Mouse (Mus musculus) left cerebral cortex, postnatal 4 days (tissue): ENCODE measurements around the gene Slc18a3. TPM values are rescaled to one million over a fixed set of nuclear protein-coding genes. Genes with fewer than 3 reads are reported as not detected.

Source experiments
- DNase-seq: peaks from one replicate; pipeline ENCODE4 v3.0.0-alpha.2; 2022
- intact Hi-C: fragments of 180-260 bp; cut with DNase I; formaldehyde crosslinking; loops from one replicate; pipeline ENCODE4 v1.15.1; 2025
- total RNA-seq, 2 experiments: library from RNA; stranded (reverse); gene quantifications; 2 replicates each; pipeline ENCODE4 v1.2.3; 2021

Slc18a3 gene
- 1 to 10 TPM in 1 of 2 experiments, under 1 TPM in 1; 0.60 to 1.0 TPM for total RNA-seq

DNA sequence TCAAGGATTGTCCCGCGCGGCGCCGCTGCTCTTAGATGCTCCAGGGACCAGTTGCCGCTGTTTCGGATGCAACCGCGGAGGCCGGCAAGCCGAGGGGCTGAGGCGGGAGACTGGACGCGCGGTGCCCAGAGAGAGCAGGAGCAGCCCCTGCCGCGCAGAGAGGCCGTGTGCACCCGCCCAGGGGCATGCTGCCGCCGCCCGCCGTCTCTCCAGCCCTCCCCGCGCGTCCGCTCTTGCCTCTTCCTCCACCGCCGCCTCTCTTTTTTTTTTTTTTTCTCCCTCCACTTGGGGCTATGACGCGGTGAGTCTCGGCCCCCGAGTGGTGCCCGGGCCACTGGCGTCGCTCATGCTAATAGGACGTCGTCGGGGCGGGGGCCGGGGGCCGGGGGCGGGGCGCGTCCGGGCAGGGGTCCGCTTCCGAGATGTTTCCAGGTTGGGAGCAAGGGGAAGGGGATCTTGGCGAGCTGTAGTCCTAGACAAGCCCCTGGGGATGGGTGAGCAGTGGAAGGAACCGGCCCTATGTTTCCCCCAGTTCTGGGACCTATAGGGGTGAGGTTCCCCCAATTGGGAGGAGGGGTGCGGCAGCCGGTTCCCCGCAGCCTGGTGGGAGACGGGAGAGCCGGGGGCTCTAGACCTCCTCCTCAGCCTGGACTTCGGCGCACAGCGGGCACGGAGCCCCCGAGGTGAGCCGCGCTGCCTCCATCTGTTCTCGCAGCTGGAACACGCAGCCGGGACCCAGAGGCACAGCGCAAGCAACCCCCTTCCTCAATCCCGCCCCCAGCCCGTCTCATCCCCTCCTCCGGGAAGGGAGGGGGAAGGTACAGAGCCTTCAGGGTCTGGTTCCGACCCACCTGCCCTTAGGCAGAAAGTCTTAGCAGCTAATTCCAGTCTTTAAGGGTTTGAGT, at the start of gene Slc18a3:
Gene Slc18a3, minus strand, starts transcription at position 250 of the 905 bp plus-strand sequence.
- intact Hi-C loops = no loop called here
- no peak for DNase-seq

DNA sequence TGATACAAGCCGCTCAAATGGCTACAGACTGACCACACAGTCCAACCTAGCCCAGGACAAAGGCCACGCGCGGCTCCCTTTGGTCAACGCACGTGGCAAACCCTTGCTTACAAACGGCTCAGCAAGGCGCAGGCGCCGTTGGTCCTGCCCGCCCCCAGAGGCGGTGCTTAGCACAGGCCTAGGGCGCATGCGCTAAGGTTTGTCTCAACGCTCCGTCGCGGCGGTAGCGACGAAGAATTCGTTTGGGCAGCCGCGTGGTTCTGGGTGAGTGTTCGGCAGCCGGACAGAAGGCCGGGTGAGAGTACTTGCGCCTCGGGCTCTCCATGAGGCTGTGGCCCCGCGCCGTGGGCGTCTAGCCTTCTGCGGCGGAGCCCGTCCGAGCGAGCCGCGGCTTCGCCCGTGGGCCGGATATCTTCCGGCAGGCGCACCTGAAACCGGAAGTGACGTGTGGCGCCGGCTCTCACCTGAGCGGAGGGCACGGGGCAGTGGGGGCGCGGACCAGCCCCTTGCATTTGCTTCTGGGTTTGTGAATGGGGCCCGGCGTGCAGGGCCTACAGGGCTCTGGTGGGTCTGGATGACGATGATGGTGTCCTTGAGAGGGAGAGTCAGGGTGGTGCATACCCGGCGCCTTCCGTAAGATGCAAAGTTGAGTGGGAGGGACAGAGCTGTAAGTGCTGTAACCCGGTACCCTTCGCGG, 48.8 kb upstream of the Slc18a3 start, which contains the start of gene Ercc6:
Gene Ercc6, plus strand, starts transcription at position 186 of the 697 bp plus-strand sequence.
- intact Hi-C loops = no loop called here
- DNase-seq = peak; percentile 97

DNA sequence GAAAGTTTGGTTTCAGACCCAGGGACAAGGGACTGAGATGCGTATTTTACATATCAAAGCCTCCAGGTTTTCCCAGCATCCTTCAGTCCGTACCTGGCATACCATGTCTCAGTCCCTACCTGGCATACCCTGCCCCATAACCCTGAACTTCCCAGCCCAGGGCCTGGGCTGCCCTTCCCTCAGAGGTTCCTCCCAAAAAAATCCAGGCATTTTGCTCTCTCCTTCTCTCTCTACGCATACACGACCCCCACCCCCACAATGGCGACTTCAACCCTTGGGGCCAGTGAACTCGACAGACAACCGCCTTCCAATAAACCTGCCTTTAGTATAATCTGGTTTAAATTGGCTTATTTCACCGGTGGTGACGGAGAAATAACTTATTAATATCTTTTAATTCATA, 48.3 kb upstream of the Slc18a3 start:
- intact Hi-C loops = no loop called here
- DNase-seq = no peak

DNA sequence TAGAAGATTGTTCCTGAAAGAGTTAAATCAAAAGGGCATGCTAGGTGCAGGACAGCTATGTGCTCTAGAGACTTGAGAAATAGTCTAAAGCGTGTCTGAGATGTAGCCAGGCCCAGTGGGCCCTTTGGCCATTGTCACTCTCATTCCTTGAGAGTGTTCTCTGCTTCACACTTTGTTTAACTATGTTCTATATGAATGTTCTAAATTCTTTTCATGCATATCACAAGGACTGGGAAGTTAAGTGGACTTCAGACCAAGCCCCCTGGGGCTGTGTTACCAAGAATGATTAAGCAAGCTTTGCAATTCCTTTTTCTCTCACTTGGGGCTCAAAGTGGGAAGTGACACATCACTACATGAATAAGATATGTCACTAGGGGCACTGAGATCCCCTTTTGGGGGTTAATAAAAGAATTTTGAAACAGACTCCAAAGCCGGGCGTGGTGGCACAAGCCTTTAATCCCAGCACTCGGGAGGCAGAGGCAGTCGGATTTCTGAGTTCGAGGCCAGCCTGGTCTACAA, 44.9 kb upstream of the Slc18a3 start:
- no peak for DNase-seq
- intact Hi-C loops = no loop called here

DNA sequence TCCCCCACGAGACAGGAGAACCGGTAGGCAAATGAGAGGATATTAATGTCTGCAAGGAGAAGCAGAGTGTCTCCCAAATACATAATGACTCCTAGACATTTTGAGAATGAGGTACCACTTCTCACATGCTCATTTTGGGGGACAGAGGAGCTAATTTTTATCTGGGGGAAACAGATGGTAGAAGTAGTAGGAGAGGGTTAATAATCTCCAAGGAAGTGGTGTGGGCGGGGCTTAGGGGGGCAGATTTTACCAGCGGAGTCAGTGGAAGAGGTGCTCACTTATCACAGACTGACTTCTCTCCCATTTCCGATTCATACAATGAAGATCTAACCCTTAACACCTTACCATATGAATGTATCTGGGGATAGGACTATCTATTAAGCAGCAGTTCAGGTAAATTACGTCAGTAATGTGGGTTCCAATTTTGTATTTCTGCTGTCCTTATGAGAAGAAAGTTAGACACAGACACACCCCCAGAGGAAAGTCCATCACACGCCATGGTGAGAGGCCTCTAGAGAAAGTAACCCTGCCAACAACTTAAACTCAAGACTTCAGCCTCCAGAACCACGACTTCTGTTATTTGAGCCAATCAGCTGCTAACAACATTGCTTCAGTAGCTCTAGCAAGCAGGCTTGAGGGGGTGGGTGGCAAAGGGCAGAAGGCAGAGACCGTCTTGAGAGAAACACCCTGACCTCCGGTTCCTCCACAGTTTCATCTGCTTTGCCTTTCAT, 43.6 kb upstream of the Slc18a3 start:
- no peak for DNase-seq
- intact Hi-C loops = no loop called here

DNA sequence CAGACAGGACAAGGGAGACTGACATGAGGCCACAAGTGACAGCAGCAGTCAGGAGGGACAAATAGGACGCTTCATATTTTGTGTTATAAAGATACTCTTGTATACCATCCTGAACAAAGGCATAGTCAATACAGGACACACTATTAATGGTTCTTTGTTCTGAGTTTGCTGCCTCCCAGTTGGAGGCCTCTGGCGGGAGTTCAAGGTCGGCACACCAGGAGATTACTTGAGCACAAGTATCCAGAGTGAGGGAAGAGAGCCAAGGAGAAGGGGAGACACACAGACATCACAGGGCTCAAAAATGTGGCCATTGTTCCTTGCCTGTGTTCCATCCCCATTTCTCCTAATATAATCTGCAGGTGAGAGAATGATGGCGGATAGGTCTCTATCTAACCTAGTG, 42.6 kb upstream of the Slc18a3 start:
- no peak for DNase-seq
- intact Hi-C loops = no loop called here

DNA sequence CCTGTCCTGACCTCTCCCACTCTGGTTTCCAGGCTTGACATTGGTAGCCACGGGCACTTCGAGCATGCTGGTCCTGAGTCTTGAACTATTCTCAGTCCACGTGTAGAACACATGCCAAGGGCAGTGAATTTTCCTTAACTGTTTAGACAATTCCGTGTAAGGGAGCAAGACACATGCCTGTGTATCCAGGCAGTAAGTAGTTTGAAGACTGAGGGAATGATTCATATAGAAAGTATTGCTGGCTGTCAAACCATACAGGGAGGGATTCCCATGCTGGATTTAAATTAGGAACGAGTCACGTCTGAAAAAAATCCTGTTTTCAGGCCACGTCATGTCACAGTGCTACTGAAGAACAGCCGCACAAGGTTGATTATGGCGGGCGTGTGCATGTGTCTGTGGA, 41.7 kb upstream of the Slc18a3 start:
- no peak for DNase-seq
- intact Hi-C loops = no loop called here

DNA sequence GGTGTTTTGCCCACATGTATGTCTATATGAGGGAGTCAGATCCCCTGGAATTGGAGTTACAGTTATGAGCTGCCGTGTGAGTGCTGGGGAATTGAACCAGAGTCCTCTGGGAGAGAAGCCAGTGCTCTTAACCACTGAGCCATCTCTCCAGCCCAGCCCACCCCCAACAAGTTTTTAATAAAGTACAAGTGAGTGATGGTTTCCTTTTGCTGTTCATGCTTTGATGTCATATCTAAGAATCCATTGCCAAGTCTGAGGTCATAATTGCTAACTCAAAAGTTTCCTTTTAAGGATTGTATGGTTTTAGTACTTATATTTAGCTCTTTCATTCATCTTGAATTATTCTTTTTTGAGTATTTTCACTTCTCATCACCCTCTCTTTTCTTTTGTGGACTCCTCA, 39.2 kb upstream of the Slc18a3 start:
- intact Hi-C loops = no loop called here

DNA sequence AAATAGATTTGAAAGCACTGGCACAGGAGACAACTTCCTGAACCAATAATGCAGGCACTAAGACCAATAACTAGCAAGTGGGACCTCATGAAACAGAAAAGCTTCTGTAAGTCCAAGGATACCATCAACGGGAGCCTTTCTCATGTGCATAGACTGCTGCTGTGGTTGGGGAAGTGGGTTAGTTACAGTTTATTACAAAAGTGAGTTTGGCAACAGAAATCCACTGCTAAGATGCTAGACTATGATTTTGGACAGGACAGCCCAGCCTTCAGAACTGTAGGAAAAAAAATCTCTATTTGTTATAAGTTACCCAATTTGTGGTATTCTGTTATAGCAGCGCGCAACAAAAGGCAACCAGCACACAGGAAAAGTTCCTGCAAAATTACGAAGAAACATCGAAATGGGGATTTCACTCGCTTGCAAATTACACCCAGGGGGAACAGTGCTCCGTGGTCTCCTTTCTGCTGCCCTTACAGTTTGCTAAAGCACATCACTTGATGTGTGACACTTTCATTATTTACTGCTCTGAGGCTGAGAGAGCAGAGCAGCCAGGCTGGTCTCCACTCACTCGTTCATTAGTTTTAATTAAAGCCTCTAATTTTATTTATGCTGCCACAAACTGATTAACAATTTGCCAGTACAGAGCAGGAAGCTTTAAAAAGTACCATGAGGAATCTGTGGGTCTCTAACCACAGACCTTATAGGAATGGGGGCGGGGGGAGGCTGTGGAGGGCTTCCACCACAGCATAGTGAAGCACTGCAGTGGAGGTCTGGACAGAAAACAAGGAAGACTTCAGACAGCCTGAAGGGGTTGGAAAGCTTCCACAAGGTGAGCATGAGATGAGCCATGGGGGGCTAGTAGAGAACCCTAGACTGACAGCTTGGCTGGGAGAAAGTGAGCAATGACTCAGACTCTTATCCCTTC, 38.4 kb upstream of the Slc18a3 start:
- no peak for DNase-seq
- intact Hi-C loops = no loop called here

More for the DNA sequence above, 39.2 kb upstream of the Slc18a3 start:
- no peak for DNase-seq

DNA sequence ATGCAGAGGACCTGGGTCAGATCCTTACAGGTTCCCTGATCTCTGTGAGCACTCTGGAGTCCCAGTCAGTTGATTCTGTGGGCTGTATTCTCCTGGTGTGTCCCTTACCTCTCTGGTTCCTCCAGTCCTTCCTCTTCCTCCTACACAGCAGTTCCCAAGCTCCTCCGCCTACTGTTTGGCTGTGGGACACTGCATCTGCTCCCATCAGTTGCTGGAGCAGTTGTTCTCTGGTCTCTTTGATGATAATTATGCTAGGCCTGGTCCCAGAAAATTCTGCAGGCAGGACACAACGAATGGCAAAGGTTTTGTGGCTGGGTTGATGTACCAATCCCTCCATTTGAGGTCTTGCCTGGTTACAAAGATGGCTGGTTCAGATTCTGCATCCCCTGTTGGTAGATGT, 36.7 kb upstream of the Slc18a3 start:
- no peak for DNase-seq
- intact Hi-C loops = no loop called here

DNA sequence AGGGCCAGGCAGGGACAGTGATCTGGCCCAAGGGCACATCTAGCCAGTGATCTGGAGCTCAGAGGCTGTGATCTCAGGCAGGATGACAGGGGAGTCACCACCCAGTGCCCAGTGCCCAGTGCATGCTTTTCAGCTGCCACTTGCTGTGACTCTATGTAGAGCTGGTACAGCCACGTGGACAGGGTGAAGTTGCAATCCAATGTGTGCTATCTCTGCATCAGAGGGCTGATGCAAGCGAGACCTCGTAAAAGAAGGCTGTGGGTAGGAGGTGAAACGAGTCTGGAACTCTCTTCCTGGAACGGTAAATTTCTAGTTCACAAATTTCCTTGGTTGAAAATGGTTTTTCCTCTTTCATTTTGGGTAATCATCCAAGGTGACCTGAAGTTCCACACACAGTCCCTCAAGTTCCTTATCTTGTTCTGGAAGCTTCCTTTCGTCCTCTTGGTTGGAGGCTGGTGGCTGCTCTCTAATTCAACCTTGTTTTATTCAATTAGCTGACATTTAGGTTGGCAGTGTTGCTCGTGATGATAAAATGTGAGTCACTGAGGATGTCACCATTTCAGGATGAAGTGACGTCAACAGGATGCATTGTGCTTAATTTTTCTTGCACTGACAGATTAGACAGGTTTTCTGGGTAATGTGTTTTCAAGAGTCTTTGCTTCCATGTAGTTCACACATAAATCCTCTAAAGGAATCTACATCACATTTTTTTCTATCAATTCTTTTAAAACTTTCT, 31.6 kb upstream of the Slc18a3 start:
- intact Hi-C loops = no loop called here

DNA sequence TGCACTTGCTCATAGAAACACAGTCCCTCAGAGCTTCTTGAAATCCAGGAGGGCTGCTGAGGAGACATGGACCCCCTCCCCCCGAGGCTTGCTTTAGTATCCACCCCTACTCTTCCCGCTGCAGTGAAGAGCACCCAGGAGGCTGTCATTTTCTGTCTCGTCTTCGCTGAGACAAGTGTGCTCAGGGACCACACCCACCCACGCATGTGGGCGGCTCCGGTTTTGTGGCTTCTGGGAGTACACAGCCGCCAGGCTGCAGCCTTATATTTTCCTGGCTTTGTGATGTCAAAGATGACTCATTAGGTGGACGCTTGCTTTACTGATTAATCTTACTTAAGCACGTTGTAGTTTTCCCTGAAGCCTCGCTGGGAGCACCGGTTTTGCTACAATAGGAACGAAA, 27.9 kb upstream of the Slc18a3 start:
- no peak for DNase-seq
- intact Hi-C loops = no loop called here

More for the DNA sequence above, 31.6 kb upstream of the Slc18a3 start:
- DNase-seq = no peak

DNA sequence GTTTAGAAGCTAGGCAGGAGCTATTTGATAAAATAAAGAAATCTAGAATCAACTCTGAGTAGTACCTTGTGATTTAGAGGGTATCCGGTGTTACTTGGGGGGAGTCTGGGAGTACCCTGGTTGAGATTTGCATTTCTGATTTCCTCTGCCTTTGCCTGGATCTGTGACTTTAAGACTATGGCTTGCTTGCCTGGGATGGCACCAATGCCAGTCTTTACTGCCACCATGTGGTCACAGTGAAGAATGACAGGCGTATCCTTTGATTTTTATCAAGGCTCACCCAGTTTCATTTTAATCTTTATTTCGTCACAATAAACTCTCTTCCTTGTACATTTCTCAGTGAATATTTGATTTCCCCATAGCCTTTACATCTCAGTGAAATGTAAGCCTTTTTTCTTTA, 17.4 kb upstream of the Slc18a3 start:
- intact Hi-C loops = loop anchor here (2.0 kb wide), 1 partner anchor 253 kb away; no protein-coding TSS in a partner anchor
- no peak for DNase-seq

DNA sequence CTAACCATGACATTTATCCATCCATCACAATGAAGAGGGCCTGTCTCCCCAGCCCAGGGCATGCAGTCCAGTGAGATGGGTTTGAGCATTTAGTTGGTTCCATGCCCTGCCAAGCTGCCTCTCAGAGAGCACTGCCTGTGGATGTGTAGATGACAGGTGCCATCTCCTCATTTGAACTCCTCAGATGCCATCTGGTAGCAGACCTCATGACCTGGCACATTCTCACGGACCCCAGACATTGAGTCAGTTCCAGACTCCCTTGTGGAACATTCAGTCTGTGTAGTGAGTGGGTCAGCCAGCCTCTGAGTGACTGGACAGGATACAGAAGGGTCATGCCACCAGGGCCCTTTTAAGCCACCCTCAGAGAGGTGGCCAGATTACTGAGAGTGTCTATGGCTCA, 12.9 kb upstream of the Slc18a3 start:
- intact Hi-C loops = no loop called here
- no peak for DNase-seq

DNA sequence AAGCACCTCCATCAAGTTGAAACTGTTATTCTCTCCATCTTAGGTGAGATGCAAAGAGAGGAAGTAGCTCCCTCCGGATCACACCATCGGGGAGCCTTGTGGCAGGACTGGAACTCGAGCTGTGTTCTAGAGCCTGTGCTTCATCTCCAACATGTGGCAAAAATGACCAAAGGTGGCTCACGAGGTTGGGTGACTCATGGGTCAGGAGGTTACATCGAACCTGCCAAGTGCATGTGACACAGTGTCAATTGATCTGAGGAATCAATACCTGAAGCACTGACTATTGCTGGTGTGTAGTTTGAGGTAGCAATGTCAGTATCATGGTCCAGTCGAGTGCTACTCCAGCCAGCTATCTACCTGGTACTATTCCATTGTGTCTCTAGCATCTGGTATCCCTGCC, 11.9 kb upstream of the Slc18a3 start:
- intact Hi-C loops = no loop called here
- no peak for DNase-seq

DNA sequence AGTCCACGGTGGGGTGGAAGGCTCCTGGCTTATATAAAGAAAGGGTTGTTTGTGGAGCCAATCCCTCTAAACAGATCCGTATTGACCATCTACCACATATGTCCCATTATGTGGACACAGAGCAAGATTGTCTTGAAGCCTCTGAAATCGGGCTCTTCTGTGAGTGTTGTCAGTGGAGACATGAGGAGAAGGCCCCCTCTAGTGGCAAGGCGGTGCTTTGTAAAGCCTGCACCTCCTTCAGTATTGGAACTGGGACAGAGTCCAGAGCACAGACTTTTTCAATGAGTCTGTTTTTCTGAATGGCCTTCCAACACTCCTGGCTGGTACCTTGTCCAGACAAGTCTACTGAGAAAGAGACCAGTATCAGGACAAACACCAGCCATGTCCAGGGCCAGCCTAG, 8.3 kb upstream of the Slc18a3 start:
- intact Hi-C loops = no loop called here
- peak; percentile 79 for DNase-seq

DNA sequence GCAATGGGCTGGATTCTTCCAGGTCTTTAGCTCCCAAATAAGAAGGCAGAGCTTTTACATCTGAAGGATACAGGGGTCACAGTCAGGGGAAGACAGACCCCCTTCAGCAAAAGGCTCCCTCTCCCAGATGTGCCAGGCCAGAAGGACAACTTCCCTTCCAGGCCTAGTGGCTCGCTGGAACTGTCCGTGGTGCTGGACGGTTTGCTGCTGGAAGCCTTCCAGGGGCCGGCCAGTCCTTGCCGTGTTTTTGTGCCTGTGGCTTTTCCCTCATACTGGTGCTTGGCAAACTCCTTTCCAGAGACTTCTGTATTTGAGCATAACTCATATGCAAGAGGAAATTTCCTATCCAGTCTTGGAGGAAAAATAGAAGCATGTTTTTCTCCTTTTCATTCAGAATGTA, 3.0 kb upstream of the Slc18a3 start:
- intact Hi-C loops = no loop called here
- peak; percentile 41 for DNase-seq

DNA sequence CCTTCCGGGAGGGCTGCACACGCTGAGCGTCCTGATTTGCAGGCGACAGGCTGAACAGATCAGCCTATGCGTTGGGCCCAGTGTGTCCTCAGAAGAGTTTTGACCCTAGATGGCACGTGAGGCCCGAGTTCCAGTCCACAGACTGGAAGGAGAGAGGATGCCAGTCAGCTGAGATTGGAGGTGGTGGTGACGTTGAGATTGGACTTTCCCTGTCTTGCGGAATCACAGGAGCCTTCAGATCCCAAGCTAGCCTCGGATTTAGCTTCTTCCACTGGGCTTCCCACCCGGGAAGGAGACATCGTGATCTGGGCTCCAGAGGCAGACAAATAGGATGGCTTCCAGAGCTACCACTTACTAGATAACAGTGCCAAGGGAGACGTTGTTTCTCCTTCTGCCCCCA, 1.2 kb upstream of the Slc18a3 start, which contains the start of gene Chat:
Gene Chat, minus strand, starts transcription at position 101 of the 400 bp plus-strand sequence.
- no peak for DNase-seq
- intact Hi-C loops = no loop called here

DNA sequence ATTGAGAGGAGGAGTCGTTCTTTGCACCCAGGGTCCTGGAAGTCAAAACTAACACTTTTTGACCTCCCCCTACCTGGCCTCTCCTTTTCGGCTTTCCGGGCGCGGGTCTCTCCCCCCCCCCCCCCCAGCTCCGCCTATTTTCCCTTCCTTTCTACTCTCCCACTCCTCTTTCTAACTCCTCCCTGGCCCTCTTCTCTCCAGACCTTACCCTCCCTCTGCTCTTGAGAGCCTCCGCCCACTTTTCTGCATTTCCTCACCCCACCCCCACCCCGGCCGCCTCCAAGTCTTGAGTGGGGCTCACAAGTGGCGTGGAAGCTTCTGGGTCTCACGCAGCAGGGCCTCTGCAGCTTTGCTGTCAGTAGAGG, 838 bp upstream of the Slc18a3 start:
- intact Hi-C loops = no loop called here
- DNase-seq = no peak
